Mouse (Mus musculus) liver, embryonic 15.5 days (tissue): ENCODE results near the gene Foxg1. TPM values are rescaled to one million over a fixed set of nuclear protein-coding genes. Genes with fewer than 3 reads are reported as not detected.

ENCODE experiments used
- polyA plus RNA-seq: library from polyadenylated mRNA; unstranded; fragments of >200 nt; fragmentation: Nextera tagmentation; extraction: Ambion mirVana; gene quantifications from 2 replicates; pipeline ENCODE4 v1.2.1, GENCODE M21; 2015

Gene Foxg1
- polyA plus RNA-seq, 1 experiment from 2014 or later: 0.03 TPM

Other genes with a start within 250 kb of the Foxg1 start
- not detected in 2 replicates for gene Gm43517, start 2.5 kb downstream of the Foxg1 start, polyA plus RNA-seq